Mouse (Mus musculus): ENCODE measurements around the gene Scd2.

DNA sequence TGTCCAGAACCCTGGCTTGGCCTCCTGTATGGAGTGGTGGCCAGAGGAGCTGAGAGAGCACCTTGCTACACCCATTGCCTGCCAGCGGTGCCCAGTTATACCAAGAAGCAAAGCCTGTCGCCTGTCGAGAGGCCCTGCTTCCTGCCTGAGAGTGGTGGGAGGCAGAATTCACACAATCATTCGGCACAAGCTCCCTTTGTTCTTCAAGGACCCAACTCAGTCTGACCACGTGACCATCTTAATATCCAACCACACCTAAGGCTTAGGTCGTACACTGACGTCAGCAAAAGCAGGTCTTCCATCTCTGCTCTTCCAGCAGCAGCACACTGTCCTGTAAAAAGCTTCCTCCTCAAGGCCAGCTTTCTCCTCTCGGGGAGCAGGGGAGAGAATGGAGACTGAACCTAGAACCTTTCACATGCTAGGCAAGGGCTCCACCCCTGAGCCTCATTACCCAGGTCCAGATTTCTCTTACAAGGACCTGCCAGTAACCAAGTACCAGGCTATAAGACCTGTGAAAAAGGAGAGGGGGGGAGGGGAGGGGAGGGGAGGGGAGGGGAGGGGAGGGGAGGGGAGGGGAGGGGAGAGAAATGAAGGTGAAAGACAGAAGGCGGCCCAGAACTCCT is 10.8 kb upstream of the Scd2 start:
- TF ChIP-seq CTCF (IDR thresholded peaks at IDR 0.05; ENCODE audit: low read depth, low read length) (no peak), POLR2A (IDR thresholded peaks at IDR 0.05; ENCODE audit: borderline replicate concordance, low read depth, low read length) (no peak)
